Mouse (Mus musculus) embryonic stem cell, embryonic (primary cell): ENCODE results near the gene Adra2c.

Source experiments
- CTCF ChIA-PET, 4 experiments: fragments of 300-600 bp in 2 of 4; fragments of 350-600 bp in 2 of 4; sonication (Branson Sonifier 250); formaldehyde crosslinking; loops; one replicate each; lab custom pipeline; 2022; ENCODE audit warnings: inconsistent platforms in 2 of 4; lab: Charles Lee
- POLR2A ChIA-PET, 4 experiments: fragments of 300-600 bp in 2 of 4; fragments of 350-600 bp in 2 of 4; sonication (Branson Sonifier 250); formaldehyde crosslinking; loops; one replicate each; lab custom pipeline; 2022; ENCODE audit warnings: antibody characterized with exemption in 4 of 4, inconsistent platforms in 1 of 4; lab: Charles Lee

Gene Adra2c

GRCm38 (mm10) chr5:35278019-35278418 is at the start of gene Adra2c:
TSS of gene Adra2c (plus strand) at chr5:35278319.
- ChIA-PET CTCF (interaction anchor here in 2 of 4 experiments (0.7 to 2.6 kb wide), 2 partner anchors 58 to 83 kb away, joined by 3 to 10 read pairs; no protein-coding TSS in a partner anchor), POLR2A (interaction anchor here in 1 of 4 experiments (0.5 kb wide), 2 partner anchors 102 to 189 kb away, joined by 3 to 4 read pairs; no protein-coding TSS in a partner anchor)

GRCm38 (mm10) chr5:35233142-35233541 is 45.0 kb upstream of the Adra2c start:
- CTCF ChIA-PET: interaction anchor here in 1 of 4 experiments (0.5 kb wide), 1 partner anchor 106 kb away, joined by 3 read pairs; no protein-coding TSS in a partner anchor

GRCm38 (mm10) chr5:35237757-35238156 is 40.4 kb upstream of the Adra2c start:
- POLR2A ChIA-PET: no interaction called here
- CTCF ChIA-PET: interaction anchor here in 2 of 4 experiments (1.2 to 1.3 kb wide), 2 partner anchors 11 to 124 kb away, joined by 3 read pairs; no protein-coding TSS in a partner anchor

More at GRCm38 (mm10) chr5:35233142-35233541, 45.0 kb upstream of the Adra2c start:
- POLR2A ChIA-PET: no interaction called here

- ChIA-PET POLR2A (no interaction called here), CTCF (no interaction called here)
Observed at GRCm38 (mm10) chr5:35238627-35239026, 39.5 kb upstream of the Adra2c start.

GRCm38 (mm10) chr5:35241556-35241955 is 36.6 kb upstream of the Adra2c start:
- ChIA-PET POLR2A (interaction anchor here in 1 of 4 experiments (1.3 kb wide), 1 partner anchor 137 kb away, joined by 5 read pairs; no protein-coding TSS in a partner anchor), CTCF (no interaction called here)

GRCm38 (mm10) chr5:35244204-35244603 is 33.9 kb upstream of the Adra2c start:
- ChIA-PET CTCF (interaction anchor here (0.6 to 1.9 kb wide), 18 partner anchors 9 to 146 kb away, joined by 3 to 14 read pairs (median 3); no protein-coding TSS in a partner anchor), POLR2A (interaction anchor here in 1 of 4 experiments (0.8 to 1.4 kb wide), 3 partner anchors 104 to 1222 kb away, joined by 3 to 4 read pairs (median 3); no protein-coding TSS in a partner anchor)

- CTCF ChIA-PET: no interaction called here
- POLR2A ChIA-PET: interaction anchor here in 2 of 4 experiments (0.7 kb wide), 2 partner anchors 116 to 919 kb away, joined by 3 read pairs; no protein-coding TSS in a partner anchor
Observed at GRCm38 (mm10) chr5:35245555-35246273, 32.4 kb upstream of the Adra2c start.

GRCm38 (mm10) chr5:35254964-35255716 is 23.0 kb upstream of the Adra2c start:
- ChIA-PET CTCF (interaction anchor here in 3 of 4 experiments (0.6 to 2.1 kb wide), 3 partner anchors 11 to 79 kb away, joined by 3 to 7 read pairs (median 3); no protein-coding TSS in a partner anchor), POLR2A (no interaction called here)

GRCm38 (mm10) chr5:35263716-35264115 is 14.4 kb upstream of the Adra2c start:
- CTCF ChIA-PET: interaction anchor here in 1 of 4 experiments (0.6 to 0.7 kb wide), 2 partner anchors 296 to 941 kb away, joined by 3 to 5 read pairs; no protein-coding TSS in a partner anchor
- POLR2A ChIA-PET: interaction anchor here in 1 of 4 experiments (0.7 kb wide), 2 partner anchors 995 to 1726 kb away, joined by 4 read pairs; no protein-coding TSS in a partner anchor

- POLR2A ChIA-PET: no interaction called here
- CTCF ChIA-PET: interaction anchor here in 1 of 4 experiments (1.7 kb wide), 1 partner anchor 94 kb away, joined by 4 read pairs; no protein-coding TSS in a partner anchor
Observed at GRCm38 (mm10) chr5:35267486-35267885, 10.6 kb upstream of the Adra2c start.

GRCm38 (mm10) chr5:35275356-35275755 is 2.8 kb upstream of the Adra2c start:
- CTCF ChIA-PET: interaction anchor here in 1 of 4 experiments (0.7 kb wide), 1 partner anchor 31 kb away, joined by 3 read pairs; no protein-coding TSS in a partner anchor
- POLR2A ChIA-PET: no interaction called here

GRCm38 (mm10) chr5:35278741-35279695 is 899 bp downstream of the Adra2c start:
- CTCF ChIA-PET: interaction anchor here (0.5 to 2.6 kb wide), 10 partner anchors 57 to 799 kb away, joined by 3 to 10 read pairs (median 4); no protein-coding TSS in a partner anchor
- POLR2A ChIA-PET: interaction anchor here (0.5 to 1.4 kb wide), 8 partner anchors 26 to 938 kb away, joined by 3 to 4 read pairs (median 3); partner anchors contain the start of gene Lrpap1 (in 1 of the 4)

GRCm38 (mm10) chr5:35279696-35280001 is 1.5 kb downstream of the Adra2c start:
- ChIA-PET CTCF (interaction anchor here in 3 of 4 experiments (0.5 to 2.6 kb wide), 8 partner anchors 69 to 565 kb away, joined by 3 to 10 read pairs (median 4); no protein-coding TSS in a partner anchor), POLR2A (interaction anchor here (0.5 to 2.1 kb wide), 8 partner anchors 27 to 938 kb away, joined by 3 to 10 read pairs (median 3); partner anchors contain the start of gene Lrpap1 (in 2 of the 4))

GRCm38 (mm10) chr5:35280002-35280782 is 2.1 kb downstream of the Adra2c start:
- POLR2A ChIA-PET: interaction anchor here (0.5 to 2.1 kb wide), 9 partner anchors 11 to 939 kb away, joined by 3 to 10 read pairs (median 3); partner anchors contain the start of gene Lrpap1 (in 2 of the 4)
- CTCF ChIA-PET: interaction anchor here in 3 of 4 experiments (0.5 to 2.6 kb wide), 8 partner anchors 69 to 564 kb away, joined by 3 to 10 read pairs (median 4); no protein-coding TSS in a partner anchor

- CTCF ChIA-PET: interaction anchor here in 1 of 4 experiments (1.3 to 2.6 kb wide), 2 partner anchors 81 kb away, joined by 4 to 10 read pairs; no protein-coding TSS in a partner anchor
- POLR2A ChIA-PET: interaction anchor here in 2 of 4 experiments (0.5 to 2.1 kb wide), 4 partner anchors 10 to 914 kb away, joined by 3 to 10 read pairs (median 4); partner anchors contain the start of genes Grk4 (in 1 of the 2), Lrpap1 (in 1 of the 2) and Nop14 (in 1 of the 2)
Observed at GRCm38 (mm10) chr5:35280783-35281165, 2.7 kb downstream of the Adra2c start.

GRCm38 (mm10) chr5:35285281-35285680 is 7.2 kb downstream of the Adra2c start:
- POLR2A ChIA-PET: no interaction called here
- CTCF ChIA-PET: no interaction called here
